Mouse (Mus musculus) Muller cell, postnatal 12 days (primary cell): ENCODE data around the gene Pin1.
"Not testable (repeated sequence)": the region's sequence is repeated elsewhere in the genome, so short reads cannot be mapped to it uniquely, and the experiment has no call there.

Experiments used
- DNase-seq: peaks from one replicate; pipeline ENCODE4 v3.0.0-alpha.2; 2015; ENCODE audit errors: inconsistent ontology term

Pin1 gene

GRCm38 (mm10) chr9:20651602-20652259 lies at the start of gene Pin1:
Pin1 (plus strand) TSS chr9:20652095.
- peak; percentile 100 for DNase-seq

- DNase-seq: no peak
Measured at GRCm38 (mm10) chr9:20606269-20606668, 45.6 kb upstream of the Pin1 start.

GRCm38 (mm10) chr9:20607100-20607974 lies 44.6 kb upstream of the Pin1 start:
- DNase-seq: peak; percentile 97

- DNase-seq: no peak
Measured at GRCm38 (mm10) chr9:20609831-20610464, 41.9 kb upstream of the Pin1 start.

GRCm38 (mm10) chr9:20611976-20612375 lies 39.9 kb upstream of the Pin1 start:
- no peak for DNase-seq

GRCm38 (mm10) chr9:20616685-20617084 lies 35.2 kb upstream of the Pin1 start:
- peak; percentile 42 for DNase-seq

GRCm38 (mm10) chr9:20631332-20631731 lies 20.6 kb upstream of the Pin1 start:
- DNase-seq: no peak

GRCm38 (mm10) chr9:20635676-20636075 lies 16.2 kb upstream of the Pin1 start:
- not testable (repeated sequence) for DNase-seq

GRCm38 (mm10) chr9:20636256-20636655 lies 15.6 kb upstream of the Pin1 start:
- no peak for DNase-seq

- no peak for DNase-seq
Measured at GRCm38 (mm10) chr9:20636790-20637189, 15.1 kb upstream of the Pin1 start.

- no peak for DNase-seq
Measured at GRCm38 (mm10) chr9:20638552-20638951, 13.3 kb upstream of the Pin1 start.

GRCm38 (mm10) chr9:20639486-20639885 lies 12.4 kb upstream of the Pin1 start:
- no peak for DNase-seq

GRCm38 (mm10) chr9:20641501-20641900 lies 10.4 kb upstream of the Pin1 start:
- DNase-seq: no peak

GRCm38 (mm10) chr9:20642101-20642895 lies 9.6 kb upstream of the Pin1 start, which contains the start of gene Ubl5:
Ubl5 (plus strand) TSS chr9:20642878.
- peak; percentile 98 for DNase-seq

- peak; percentile 86 for DNase-seq
Measured at GRCm38 (mm10) chr9:20642896-20643466, 8.9 kb upstream of the Pin1 start.

GRCm38 (mm10) chr9:20643781-20644180 lies 8.1 kb upstream of the Pin1 start:
- DNase-seq: no peak

- peak; percentile 76 for DNase-seq
Measured at GRCm38 (mm10) chr9:20644360-20645081, 7.4 kb upstream of the Pin1 start, which contains the start of gene Fbxl12. Fbxl12 (minus strand) TSS chr9:20644767.

GRCm38 (mm10) chr9:20645121-20645520 lies 6.8 kb upstream of the Pin1 start:
- peak; percentile 35 for DNase-seq

- DNase-seq: no peak
Measured at GRCm38 (mm10) chr9:20652260-20652658, 364 bp downstream of the Pin1 start.

- DNase-seq: no peak
Measured at GRCm38 (mm10) chr9:20653859-20654258, 2.0 kb downstream of the Pin1 start.
